ENCODE assay signal across 8 mouse cellular contexts in the genomic region with DNA sequence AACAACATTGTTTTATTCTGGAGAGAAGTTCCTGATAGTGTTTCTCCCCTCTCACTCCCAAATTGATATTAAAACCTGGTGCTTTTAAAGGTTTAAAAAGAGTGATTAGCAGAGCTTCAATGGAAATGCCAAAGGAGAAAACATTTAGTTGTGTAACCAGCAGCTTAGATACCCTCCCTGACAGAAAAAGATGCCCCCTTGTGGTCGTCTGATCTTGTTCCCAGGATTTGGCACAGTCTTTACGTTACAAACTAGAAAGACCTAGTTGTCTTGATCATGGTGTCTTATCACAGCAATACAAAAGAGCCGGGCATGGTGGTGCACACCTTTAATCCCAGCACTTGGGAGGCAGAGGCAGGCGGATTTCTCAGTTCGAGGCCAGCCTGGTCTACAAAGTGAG. TPM values are rescaled to one million over a fixed set of nuclear protein-coding genes. Genes with fewer than 3 reads are reported as not detected.
DNase-seq lines count a peak whose midpoint lies in the region; ATAC-seq and TF ChIP-seq lines count a peak whose summit lies in the region.

No protein-coding gene starts in this region.

- POLR2A ChIA-PET in Patski (lab: Charles Lee), result no interaction called here

- ATAC-seq in Patski, result no peak
- no peak for ATAC-seq in monocyte, adult 5-6 weeks (replicated peaks; ENCODE audit: insufficient number of reproducible peaks, low FRiP score, low TSS enrichment, poor library complexity, severe bottlenecking)

- peak; percentile 55 for DNase-seq in embryo, embryonic 10.5 days (ENCODE audit: low spot score)
- no peak for DNase-seq in embryo, embryonic 10 days (ENCODE audit: low spot score)
- DNase-seq in left cerebral cortex, adult 2 months (ENCODE audit: extremely low spot score in 1 of 2, low spot score in 2 of 2), result no peak
- no peak for DNase-seq in left cerebral cortex, postnatal 14 days (ENCODE audit: low spot score in 2 of 2)
- DNase-seq in Patski (ENCODE audit: low read depth, low spot score), result no peak
- DNase-seq in lung, postnatal 25 days (ENCODE audit: low spot score), result peak; percentile 37
- DNase-seq in right cerebral cortex, postnatal 25 days, result no peak

- intact Hi-C loops in left cerebral cortex, adult 2 months (cut with DNase I), result loop anchor here (2.0 kb wide), 1 partner anchor 405 kb away; no protein-coding TSS in a partner anchor
- intact Hi-C loops in left cerebral cortex, postnatal 14 days (cut with DNase I), result loop anchor here (2.0 to 10.0 kb wide), 2 partner anchors 131 to 401 kb away; no protein-coding TSS in a partner anchor

- H3K27ac ChIP-seq in left cerebral cortex, adult 2 months, result no peak overlapping the region

- no peak overlapping the region for H3K4me3 ChIP-seq in left cerebral cortex, adult 2 months

- in situ Hi-C loops in Patski (cut with MboI; ENCODE audit: low pct_unique_long_range_greater_than_20kb), result loop anchor here (10.0 kb wide), 2 partner anchors 139 to 401 kb away; no protein-coding TSS in a partner anchor

- CTCF ChIA-PET in Patski (lab: Charles Lee), result interaction anchor here (0.8 to 6.5 kb wide), 11 partner anchors 8 to 133 kb away, joined by 3 to 62 read pairs (median 4); no protein-coding TSS in a partner anchor

- TF ChIP-seq CTCF in left cerebral cortex, adult 2 months (IDR thresholded peaks at IDR 0.05), result peak; percentile 35
- TF ChIP-seq CTCF in Patski (IDR thresholded peaks at IDR 0.05), result peak; percentile 61

- no peaks in the 10 kb centered on the region for H3K27me3 ChIP-seq in Patski

RNA-seq across cellular contexts. Expression of a gene that starts 16.9 kb away (rescaled TPM):
- total RNA-seq in left cerebral cortex, adult 2 months (2021), result 1 to 10 TPM; 1.4 to 1.7 TPM
- total RNA-seq in left cerebral cortex, postnatal 14 days (2021), result 1 to 10 TPM in 1 of 2 experiments, under 1 TPM in 1; 0.89 to 1.6 TPM
- polyA plus RNA-seq in Patski (2021), result 0.14 TPM
- total RNA-seq in monocyte, adult 5-6 weeks (2017), result not detected in 3 replicates

RNA-seq across cellular contexts. Expression of a gene that starts 38.3 kb away (rescaled TPM):
- 10 to 100 TPM; 17.2 to 22.0 TPM for total RNA-seq in left cerebral cortex, adult 2 months (2021)
- total RNA-seq in left cerebral cortex, postnatal 14 days (2021), result 10 to 100 TPM; 18.5 to 20.8 TPM
- polyA plus RNA-seq in Patski (2021), result 16.0 TPM
- 16.8 to 20.9 TPM (median 20.6 TPM) in 3 replicates for total RNA-seq in monocyte, adult 5-6 weeks (2017)

Comparison
In these comparisons a context has a peak if more than half of its experiments do, and no peak if none do; other contexts are left out.
1. DNase-seq: peak in embryo, embryonic 10.5 days (single experiment) and lung, postnatal 25 days (single experiment); none in embryo, embryonic 10 days (single experiment), left cerebral cortex, adult 2 months (0 of 2), left cerebral cortex, postnatal 14 days (0 of 2), Patski (single experiment) and right cerebral cortex, postnatal 25 days (single experiment).